Mouse (Mus musculus) ovary, postnatal 36 days (tissue): ENCODE data around the gene Kif20b.

Experiments used
- DNase-seq: peaks from one replicate; pipeline ENCODE4 v3.0.0; 2022; ENCODE audit warnings: low spot score, mixed read lengths

Kif20b gene

GRCm38 (mm10) chr19:34920066-34920465 lies 2.1 kb upstream of the Kif20b start:
- no peak for DNase-seq

- DNase-seq, result no peak
Measured at GRCm38 (mm10) chr19:34920531-34920930, 1.6 kb upstream of the Kif20b start.

- no peak for DNase-seq
Measured at GRCm38 (mm10) chr19:34921253-34921651, 909 bp upstream of the Kif20b start.

GRCm38 (mm10) chr19:34922603-34922963 lies 422 bp downstream of the Kif20b start:
- DNase-seq, result no peak

- no peak for DNase-seq
Measured at GRCm38 (mm10) chr19:34947206-34947605, 25.0 kb downstream of the Kif20b start.

GRCm38 (mm10) chr19:34953842-34954541 lies 31.8 kb downstream of the Kif20b start:
- no peak for DNase-seq

- DNase-seq, result no peak
Measured at GRCm38 (mm10) chr19:34959369-34959768, 37.2 kb downstream of the Kif20b start.

- DNase-seq, result no peak
Measured at GRCm38 (mm10) chr19:34984742-34985141, 62.6 kb downstream of the Kif20b start.

GRCm38 (mm10) chr19:34990443-34990842 lies 68.3 kb downstream of the Kif20b start:
- DNase-seq, result no peak

- no peak for DNase-seq
Measured at GRCm38 (mm10) chr19:34992969-34993527, 70.9 kb downstream of the Kif20b start.

GRCm38 (mm10) chr19:35015058-35015457 lies 92.9 kb downstream of the Kif20b start:
- DNase-seq, result no peak

- DNase-seq, result no peak
Measured at GRCm38 (mm10) chr19:35017474-35018208, 95.5 kb downstream of the Kif20b start.

GRCm38 (mm10) chr19:35018209-35018581 lies 96.0 kb downstream of the Kif20b start:
- no peak for DNase-seq
